Mouse (Mus musculus) lung, postnatal 4 days (tissue): ENCODE data around the gene Ap5s1.

Source experiments
- DNase-seq, 2 experiments: peaks; one replicate each; pipeline ENCODE4 v3.0.0; 2021

Ap5s1 gene

DNA sequence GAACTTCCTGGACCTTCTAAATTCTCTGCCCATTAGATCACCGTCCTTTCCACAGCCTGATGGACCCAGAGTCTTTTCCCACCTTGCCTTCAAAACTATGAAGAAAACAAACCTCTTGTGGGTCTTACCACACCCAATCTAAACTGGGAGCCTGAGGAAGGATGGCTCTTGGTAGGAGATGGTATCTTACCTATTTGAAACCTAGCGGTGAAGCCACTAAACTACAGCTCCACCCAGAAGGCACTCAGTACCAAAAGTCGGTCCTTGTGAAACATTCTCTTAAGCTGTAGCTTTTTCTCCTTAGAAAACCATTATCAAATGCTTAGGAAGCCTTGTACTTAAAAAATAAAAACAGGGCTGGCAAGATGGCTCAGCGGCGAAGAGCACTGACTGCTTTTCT is 18.6 kb upstream of the Ap5s1 start:
- DNase-seq: no peak

DNA sequence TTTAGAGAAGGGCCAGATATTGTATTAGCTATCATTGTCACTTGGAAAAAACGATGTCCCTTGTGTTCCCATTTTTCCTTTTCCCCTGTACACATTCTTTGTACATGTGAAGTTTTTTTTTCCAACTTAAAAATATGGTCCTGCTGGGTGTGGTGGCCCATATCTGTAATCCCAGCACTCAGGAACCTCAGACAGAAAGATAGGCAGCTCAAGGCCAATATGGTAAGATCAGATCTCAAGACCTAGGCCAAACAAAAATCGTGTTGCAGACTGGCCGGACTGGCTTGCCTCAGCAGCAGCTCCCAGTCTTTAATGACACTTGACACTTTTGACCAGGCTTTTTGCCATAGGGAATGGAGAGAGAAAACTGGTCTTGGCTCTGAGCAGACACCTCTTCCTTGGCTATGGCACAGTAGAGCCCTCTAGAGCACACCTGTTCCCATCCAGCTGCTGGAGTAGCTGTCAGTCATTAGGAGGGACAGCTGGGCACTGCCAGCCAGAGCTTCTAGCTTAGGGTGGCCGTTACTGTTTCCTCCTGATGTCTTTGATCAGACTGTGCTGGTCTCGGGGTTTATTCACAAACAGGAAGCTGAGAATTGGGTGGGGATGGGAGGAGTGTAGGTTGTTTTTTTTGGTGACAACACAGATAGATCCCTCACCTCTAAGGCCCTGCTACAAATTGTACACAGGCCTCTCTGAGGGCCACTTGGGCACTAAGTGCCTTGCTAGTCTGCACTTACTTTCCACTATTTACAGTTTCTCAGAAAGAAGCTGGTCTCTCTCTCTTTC is 17.2 kb upstream of the Ap5s1 start:
- DNase-seq: peak in 1 of 2 experiments; percentile 34

DNA sequence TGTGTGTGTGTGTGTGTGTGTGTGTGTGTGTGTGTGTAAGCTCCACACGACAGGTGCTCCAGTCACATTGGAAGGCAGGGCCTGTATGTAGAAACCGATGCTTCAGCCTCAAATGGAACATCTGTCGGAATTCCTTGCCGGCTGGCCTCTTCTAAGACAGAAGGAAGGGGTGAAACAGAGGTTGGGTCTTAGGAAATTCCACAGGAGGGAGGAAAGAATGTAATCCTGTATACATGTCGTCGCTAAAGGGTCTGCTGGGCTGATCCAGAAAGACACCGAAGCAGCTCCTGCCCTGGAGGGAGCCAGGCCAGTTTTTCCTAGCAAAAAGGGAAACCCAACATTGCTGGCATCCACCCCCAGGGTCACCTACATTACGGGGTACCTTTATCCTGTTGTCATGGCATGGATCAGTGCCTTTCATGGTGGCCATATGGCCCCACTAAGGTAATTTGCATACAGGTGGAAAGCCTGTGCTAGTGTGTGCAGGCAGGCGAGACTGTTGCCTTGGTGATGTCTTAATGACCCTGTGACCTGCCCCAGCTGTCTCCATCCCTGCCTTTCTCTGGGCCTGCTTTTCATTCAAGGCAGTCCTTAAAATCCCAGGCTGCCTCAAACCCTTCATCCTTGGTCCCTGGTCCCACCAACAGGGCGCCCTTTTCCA is 16.4 kb upstream of the Ap5s1 start:
- DNase-seq: no peak

GRCm38 (mm10) chr2:131191005-131191390 is 15.9 kb upstream of the Ap5s1 start:
- DNase-seq: no peak

- peak; percentile 60 to 68 for DNase-seq
Measured at GRCm38 (mm10) chr2:131196606-131197316, 10.1 kb upstream of the Ap5s1 start.

DNA sequence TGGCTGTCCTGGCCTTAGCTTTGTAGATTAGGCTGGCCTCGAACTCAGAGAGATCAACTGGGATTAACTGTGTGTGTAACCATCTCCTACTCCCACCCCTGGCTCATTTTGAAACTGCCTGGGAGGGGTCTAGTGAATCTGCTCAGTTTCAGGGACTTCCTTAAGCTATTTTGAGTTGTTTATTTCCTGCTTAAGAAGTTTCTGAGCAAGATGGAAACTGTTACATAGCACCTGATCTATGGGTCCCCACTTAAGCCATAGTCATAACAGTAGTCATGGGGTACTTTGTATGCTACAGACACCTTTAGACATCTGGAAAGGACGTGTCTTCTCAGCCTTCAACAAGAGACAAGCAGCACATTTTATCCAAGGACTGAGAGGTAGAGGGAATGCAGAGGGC is 6.2 kb upstream of the Ap5s1 start:
- DNase-seq: no peak

GRCm38 (mm10) chr2:131201262-131201661 is 5.6 kb upstream of the Ap5s1 start:
- no peak for DNase-seq

DNA sequence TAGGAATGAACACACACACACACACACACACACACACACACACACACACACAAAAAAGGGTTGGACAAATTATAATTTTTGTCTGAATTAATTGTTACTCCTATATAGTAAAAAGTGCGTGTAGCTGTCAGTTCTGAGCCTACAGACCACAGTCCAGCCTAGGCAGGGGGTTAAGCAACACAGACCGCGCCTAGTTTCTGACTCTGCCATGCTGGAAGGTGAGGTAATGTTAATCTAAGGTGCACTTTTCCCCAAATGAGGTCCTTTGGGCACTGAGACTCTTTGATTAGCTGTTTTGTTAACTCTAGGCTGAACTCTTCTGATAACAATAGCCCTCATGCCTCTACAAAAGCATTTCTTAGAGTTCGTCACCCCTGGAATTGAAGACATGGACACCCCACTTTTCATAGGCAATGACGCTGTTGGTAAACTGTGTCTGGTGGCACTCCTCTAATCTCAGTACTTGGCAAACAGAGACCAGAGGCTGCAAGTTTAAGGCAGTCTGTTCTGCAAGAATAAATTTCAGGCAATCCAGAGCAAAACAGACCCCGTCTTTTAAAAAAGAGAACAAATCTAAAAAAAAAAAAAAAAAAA is 3.0 kb upstream of the Ap5s1 start:
- DNase-seq: no peak

- DNase-seq: peak; percentile 95 to 97
Measured at GRCm38 (mm10) chr2:131204410-131204981, 2.4 kb upstream of the Ap5s1 start.

DNA sequence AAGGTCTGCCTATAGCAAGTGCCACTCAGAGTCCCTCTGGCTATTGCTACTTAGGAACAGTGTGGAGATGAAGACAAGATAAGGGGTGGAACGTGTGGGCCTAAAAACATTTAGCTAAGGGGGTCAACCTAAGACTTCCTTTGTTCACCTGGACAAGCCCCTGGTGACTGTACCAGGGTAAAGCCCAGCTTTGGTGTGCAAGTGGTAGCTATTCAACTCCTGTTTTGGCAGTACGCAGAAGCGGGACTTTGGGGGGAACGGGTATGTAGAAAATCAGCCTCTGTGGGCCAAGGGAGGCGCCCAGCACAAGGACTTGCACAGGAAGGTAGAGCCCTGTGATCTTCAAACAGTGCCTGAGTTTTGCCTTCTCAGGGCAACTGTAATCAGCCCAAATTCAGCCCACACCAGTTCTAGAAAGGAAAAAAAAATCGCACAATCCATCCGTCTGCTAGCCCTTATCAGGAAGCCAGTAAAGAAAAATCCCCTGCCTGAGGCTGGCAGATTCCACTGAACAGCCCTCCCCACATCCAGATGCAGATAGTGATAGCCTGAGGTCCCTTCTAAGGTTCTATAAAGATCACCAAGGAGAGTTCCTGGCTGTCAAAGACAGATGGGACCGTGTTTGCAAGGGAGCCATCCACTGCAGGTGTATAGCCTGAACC is 1.2 kb upstream of the Ap5s1 start:
- DNase-seq: no peak

GRCm38 (mm10) chr2:131208356-131208755 is 1.5 kb downstream of the Ap5s1 start:
- no peak for DNase-seq

GRCm38 (mm10) chr2:131209125-131209795 is 2.4 kb downstream of the Ap5s1 start:
- DNase-seq: peak in 1 of 2 experiments; percentile 51

DNA sequence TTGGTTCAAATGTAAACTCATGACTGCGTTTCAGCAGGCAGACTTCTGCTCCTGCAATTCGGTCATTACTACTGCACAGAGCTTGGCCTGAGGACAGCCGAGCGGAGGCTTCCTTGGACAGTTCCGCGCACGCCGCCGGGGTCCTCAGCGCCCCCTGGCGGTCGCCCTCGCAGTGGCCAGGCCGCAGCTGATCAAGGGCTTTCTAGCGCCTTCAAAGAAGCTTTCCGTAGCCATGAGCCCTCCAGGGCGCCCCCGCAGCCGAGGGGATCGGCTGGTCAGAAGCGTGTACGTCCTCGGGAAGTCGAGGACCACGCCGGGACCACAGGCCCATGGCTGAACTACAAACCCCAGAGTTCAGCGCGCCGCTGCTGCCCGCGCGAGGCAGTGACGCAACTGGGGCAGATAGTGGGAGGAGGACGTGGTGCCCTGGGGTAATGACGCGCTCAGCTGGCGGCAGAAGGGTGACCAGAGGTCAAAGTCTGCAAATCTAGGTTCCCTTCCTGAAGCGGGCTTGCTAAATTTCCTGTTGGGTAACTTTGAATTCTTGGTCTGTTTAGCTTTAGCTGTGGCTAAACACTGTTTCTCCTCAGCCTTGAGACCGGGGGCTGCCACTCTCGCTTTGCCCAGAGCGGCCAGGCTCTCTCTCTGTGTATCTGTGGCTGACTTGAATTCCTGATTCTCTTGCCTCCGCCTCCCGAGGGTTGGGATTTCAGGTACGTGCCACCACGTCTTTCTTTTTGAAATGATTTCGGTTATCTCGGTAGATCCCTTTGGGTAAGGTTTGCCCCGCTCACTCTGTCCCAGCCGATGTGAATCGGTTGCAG is 3.3 kb downstream of the Ap5s1 start:
- DNase-seq: peak; percentile 97 to 98

DNA sequence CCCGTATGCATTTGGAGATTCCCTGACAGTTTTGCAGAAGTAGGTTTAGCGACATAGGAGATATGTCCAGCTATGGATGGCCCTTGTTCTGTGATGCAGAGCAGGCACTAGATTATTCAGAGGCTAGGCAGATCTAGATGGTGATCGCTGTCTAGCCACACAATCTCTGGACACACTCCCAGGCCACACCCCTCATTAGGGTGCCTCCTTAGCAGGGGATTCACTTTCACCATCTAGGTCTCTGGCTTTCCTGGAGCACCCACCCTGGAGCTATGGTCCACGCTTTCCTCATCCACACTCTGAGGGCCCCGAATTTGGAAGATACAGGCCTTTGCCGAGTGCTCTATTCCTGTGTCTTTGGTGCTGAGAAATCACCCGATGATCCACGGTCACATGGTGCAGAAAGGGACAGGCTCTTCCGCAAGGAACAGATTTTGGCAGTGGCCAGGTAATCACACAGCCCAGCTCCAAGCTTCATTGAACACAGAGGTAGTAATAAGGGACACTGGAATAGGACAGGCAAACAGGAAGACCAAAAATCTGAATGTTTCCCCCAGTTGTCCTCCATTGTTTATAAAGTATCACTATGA is 4.2 kb downstream of the Ap5s1 start:
- peak in 1 of 2 experiments; percentile 35 for DNase-seq

DNA sequence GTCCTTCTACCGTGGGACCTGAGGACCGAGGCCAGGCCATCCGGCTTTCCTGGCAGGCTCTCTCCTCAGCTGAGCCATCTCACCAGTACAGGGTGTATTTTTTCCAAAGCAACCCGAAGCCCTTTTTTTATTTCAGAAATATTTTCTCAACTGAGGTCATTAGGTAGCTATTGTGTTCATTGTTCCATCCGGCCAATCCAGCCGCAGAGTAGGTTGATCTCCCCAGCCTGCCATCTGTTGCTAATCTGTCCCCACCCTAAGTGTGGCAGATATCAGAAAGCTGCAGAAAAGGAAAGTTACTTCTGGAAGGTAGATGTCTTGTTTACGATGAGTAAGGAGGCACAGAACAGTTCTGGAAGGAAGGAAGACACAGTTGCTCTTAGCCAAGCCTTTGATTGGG is 6.9 kb downstream of the Ap5s1 start:
- no peak for DNase-seq

GRCm38 (mm10) chr2:131215941-131216858 is 9.3 kb downstream of the Ap5s1 start:
- no peak for DNase-seq

GRCm38 (mm10) chr2:131220030-131220429 is 13.2 kb downstream of the Ap5s1 start:
- no peak for DNase-seq

- DNase-seq: no peak
Measured at GRCm38 (mm10) chr2:131221853-131222515, 15.1 kb downstream of the Ap5s1 start.

DNA sequence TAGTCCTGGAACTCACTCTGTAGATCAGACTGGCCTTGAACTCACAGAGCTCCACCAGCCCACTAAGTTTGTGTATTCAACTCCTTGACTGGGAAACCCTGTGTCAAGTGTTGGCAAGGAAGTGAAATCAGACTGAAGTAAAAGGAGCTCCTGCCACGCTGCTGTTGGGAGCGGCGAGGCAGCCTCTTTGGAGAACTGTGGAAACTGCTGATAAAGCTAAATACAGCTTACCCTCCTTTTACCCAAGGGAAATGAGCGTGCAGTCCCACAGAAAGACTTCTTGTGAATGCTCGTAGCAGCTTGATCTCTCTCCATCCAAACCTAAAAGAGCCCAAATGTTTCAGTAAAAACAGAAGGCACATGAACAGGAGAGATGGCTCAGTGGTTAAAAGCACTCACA is 15.7 kb downstream of the Ap5s1 start:
- no peak for DNase-seq
